Mouse (Mus musculus) kidney, adult 2 months (tissue): ENCODE results near the gene Slit3. TPM values are rescaled to one million over a fixed set of nuclear protein-coding genes. Genes with fewer than 3 reads are reported as not detected.

ENCODE experiments used
- DNase-seq: peaks from one replicate; pipeline ENCODE4 v3.0.0; 2021
- H3K27ac ChIP-seq: fragments of 200-500 bp; 2 replicates; pipeline ENCODE4 v1.5.1; 2012; ENCODE audit warnings: low read depth, low read length, control low read depth, inconsistent platforms; ENCODE audit not compliant: insufficient read depth
- H3K27me3 ChIP-seq: fragments of 200-500 bp; replicated peaks from 2 replicates; pipeline ENCODE4 v1.6.1; 2012; ENCODE audit warnings: mild to moderate bottlenecking, moderate library complexity, low read length, inconsistent platforms; ENCODE audit not compliant: control insufficient read depth, insufficient read depth
- H3K36me3 ChIP-seq: fragments of 200-500 bp; 2 replicates; pipeline ENCODE4 v1.6.1; 2012; ENCODE audit warnings: mild to moderate bottlenecking, moderate library complexity, low read length, inconsistent platforms; ENCODE audit not compliant: control insufficient read depth, insufficient read depth
- H3K4me1 ChIP-seq: fragments of 200-500 bp; 2 replicates; pipeline ENCODE4 v1.6.1; 2011; ENCODE audit warnings: low read length; ENCODE audit not compliant: control insufficient read depth, insufficient read depth
- H3K4me3 ChIP-seq: fragments of 200-500 bp; 2 replicates; pipeline ENCODE4 v1.5.1; 2011; ENCODE audit warnings: mild to moderate bottlenecking, low read depth, low read length, control low read depth; ENCODE audit not compliant: insufficient read depth
- CTCF ChIP-seq: fragments of 200-500 bp; conservative IDR thresholded peaks from 2 replicates; pipeline ENCODE4 v1.5.1; 2011; ENCODE audit warnings: low read depth, mild to moderate bottlenecking, control low read depth, low read length, moderate library complexity, mixed read lengths; ENCODE audit not compliant: insufficient read depth, insufficient read length
- POLR2A ChIP-seq: fragments of 200-500 bp; IDR thresholded peaks from one replicate; pipeline ENCODE4 v1.6.1; 2011; ENCODE audit warnings: low read depth, low read length, control low read depth
- WGBS: fragments of 180-500 bp; shearing (Covaris S2); methylation state at CpG from one replicate; pipeline ENCODE4 v1.1.7; 2018; 5-methylcytosine and 5-hydroxymethylcytosine counted together
- polyA plus RNA-seq: library from polyadenylated mRNA; depleted of rRNA; stranded (reverse); fragments of >200 nt; gene quantifications from 2 replicates; pipeline ENCODE4 v1.2.3, GENCODE M21; 2012

Gene Slit3
- polyA plus RNA-seq, 1 experiment: 8.4 TPM

- H3K4me1 ChIP-seq: no peaks in the 10 kb centered on the region
- no peak for TF ChIP-seq CTCF
- no peak for TF ChIP-seq POLR2A
- H3K36me3 ChIP-seq: no peaks in the 10 kb centered on the region
- peak; percentile 41 for DNase-seq
- no peaks in the 10 kb centered on the region for H3K27me3 ChIP-seq
- 64% methylated on average over 10 of the region's 10 CpGs for WGBS
- H3K4me3 ChIP-seq: no peak overlapping the region
- H3K27ac ChIP-seq: no peak overlapping the region
Measured at GRCm38 (mm10) chr11:35626161-35626885, 505.3 kb downstream of the Slit3 start.

- H3K4me1 ChIP-seq: no peaks in the 10 kb centered on the region
- WGBS: 78% methylated on average over 3 of the region's 3 CpGs
- H3K36me3 ChIP-seq: no peaks in the 10 kb centered on the region
- H3K27me3 ChIP-seq: no peaks in the 10 kb centered on the region
- H3K4me3 ChIP-seq: no peak overlapping the region
- DNase-seq: no peak
- no peak for TF ChIP-seq POLR2A
- TF ChIP-seq CTCF: no peak
- no peak overlapping the region for H3K27ac ChIP-seq
Measured at GRCm38 (mm10) chr11:35627815-35628214, 506.8 kb downstream of the Slit3 start.

GRCm38 (mm10) chr11:35632262-35632661 is 511.2 kb downstream of the Slit3 start:
- Histone ChIP-seq H3K36me3 (no peaks in the 10 kb centered on the region), H3K27me3 (no peaks in the 10 kb centered on the region), H3K27ac (no peak overlapping the region), H3K4me3 (no peak overlapping the region), H3K4me1 (no peaks in the 10 kb centered on the region)
- no peak for DNase-seq
- TF ChIP-seq POLR2A (no peak), CTCF (no peak)
- 86% methylated on average over 5 of the region's 5 CpGs for WGBS

- no peaks in the 10 kb centered on the region for H3K36me3 ChIP-seq
- DNase-seq: no peak
- H3K4me1 ChIP-seq: no peaks in the 10 kb centered on the region
- WGBS: 70% methylated on average over 7 of the region's 7 CpGs
- no peak overlapping the region for H3K4me3 ChIP-seq
- no peak overlapping the region for H3K27ac ChIP-seq
- TF ChIP-seq CTCF (no peak), POLR2A (no peak)
- H3K27me3 ChIP-seq: no peaks in the 10 kb centered on the region
Measured at GRCm38 (mm10) chr11:35637102-35637501, 516.1 kb downstream of the Slit3 start.

- Histone ChIP-seq H3K4me1 (no peaks in the 10 kb centered on the region), H3K4me3 (no peak overlapping the region), H3K36me3 (no peaks in the 10 kb centered on the region), H3K27me3 (no peaks in the 10 kb centered on the region), H3K27ac (no peak overlapping the region)
- 43% methylated on average over 3 of the region's 3 CpGs for WGBS
- TF ChIP-seq POLR2A: no peak
- TF ChIP-seq CTCF: no peak
- no peak for DNase-seq
Measured at GRCm38 (mm10) chr11:35638862-35639384, 517.9 kb downstream of the Slit3 start.

GRCm38 (mm10) chr11:35639428-35639827 is 518.4 kb downstream of the Slit3 start:
- Histone ChIP-seq H3K4me1 (no peaks in the 10 kb centered on the region), H3K27me3 (no peaks in the 10 kb centered on the region), H3K36me3 (no peaks in the 10 kb centered on the region), H3K27ac (no peak overlapping the region), H3K4me3 (no peak overlapping the region)
- WGBS: 33% methylated on average over 11 of the region's 11 CpGs
- TF ChIP-seq CTCF: no peak
- TF ChIP-seq POLR2A: no peak
- no peak for DNase-seq

- H3K27me3 ChIP-seq: no peaks in the 10 kb centered on the region
- H3K4me3 ChIP-seq: no peak overlapping the region
- TF ChIP-seq POLR2A (no peak), CTCF (no peak)
- no peak for DNase-seq
- H3K27ac ChIP-seq: no peak overlapping the region
- H3K36me3 ChIP-seq: no peaks in the 10 kb centered on the region
- 86% methylated on average over 10 of the region's 10 CpGs for WGBS
- no peaks in the 10 kb centered on the region for H3K4me1 ChIP-seq
Measured at GRCm38 (mm10) chr11:35651286-35651685, 530.3 kb downstream of the Slit3 start.
